Mouse (Mus musculus): ENCODE data around the gene Slc29a1. TPM values are rescaled to one million over a fixed set of nuclear protein-coding genes. Genes with fewer than 3 reads are reported as not detected.

The Slc29a1 gene
- polyA plus RNA-seq, 1 experiment, result 358 TPM

GRCm38 (mm10) chr17:45567162-45567601 lies 32.2 kb downstream of the Slc29a1 start:
- no peak overlapping the region for H3K4me3 ChIP-seq (ENCODE audit: control insufficient read depth, insufficient read depth, low read length)
- no peak for DNase-seq
- H3K27me3 ChIP-seq (ENCODE audit: control insufficient read depth, insufficient read depth, low read length), result no peaks in the 10 kb centered on the region
- TF ChIP-seq CTCF (IDR thresholded peaks at IDR 0.05; ENCODE audit: borderline replicate concordance, control insufficient read depth, extremely low read depth, insufficient read depth, low read length, poor library complexity) (no peak), POLR2A (IDR thresholded peaks at IDR 0.05; ENCODE audit: control insufficient read depth, extremely low read depth, insufficient read depth, low read length, poor library complexity) (no peak)
- 82% methylated on average over 4 of the region's 4 CpGs for WGBS
- H3K36me3 ChIP-seq (ENCODE audit: control insufficient read depth, insufficient read depth, low read length), result peaks cover 51% of the 10 kb centered on the region
- H3K4me1 ChIP-seq (replicated peaks; ENCODE audit: control insufficient read depth, insufficient read depth, low read length), result peaks cover 14% of the 10 kb centered on the region
- H3K27ac ChIP-seq (ENCODE audit: control insufficient read depth, insufficient read depth, low read length), result no peak overlapping the region

- DNase-seq, result no peak
- TF ChIP-seq POLR2A (IDR thresholded peaks at IDR 0.05; ENCODE audit: control insufficient read depth, extremely low read depth, insufficient read depth, low read length, poor library complexity) (no peak), CTCF (IDR thresholded peaks at IDR 0.05; ENCODE audit: borderline replicate concordance, control insufficient read depth, extremely low read depth, insufficient read depth, low read length, poor library complexity) (no peak)
- Histone ChIP-seq H3K36me3 (ENCODE audit: control insufficient read depth, insufficient read depth, low read length) (peaks cover 49% of the 10 kb centered on the region), H3K27ac (ENCODE audit: control insufficient read depth, insufficient read depth, low read length) (no peak overlapping the region), H3K4me3 (ENCODE audit: control insufficient read depth, insufficient read depth, low read length) (no peak overlapping the region), H3K4me1 (replicated peaks; ENCODE audit: control insufficient read depth, insufficient read depth, low read length) (peaks cover 14% of the 10 kb centered on the region), H3K27me3 (ENCODE audit: control insufficient read depth, insufficient read depth, low read length) (no peaks in the 10 kb centered on the region)
- 86% methylated on average over 18 of the region's 18 CpGs for WGBS
Measured at GRCm38 (mm10) chr17:45566360-45567161, 32.8 kb downstream of the Slc29a1 start.

GRCm38 (mm10) chr17:45566031-45566359 lies 33.4 kb downstream of the Slc29a1 start:
- Histone ChIP-seq H3K27ac (ENCODE audit: control insufficient read depth, insufficient read depth, low read length) (no peak overlapping the region), H3K4me3 (ENCODE audit: control insufficient read depth, insufficient read depth, low read length) (no peak overlapping the region), H3K4me1 (replicated peaks; ENCODE audit: control insufficient read depth, insufficient read depth, low read length) (peaks cover 14% of the 10 kb centered on the region), H3K36me3 (ENCODE audit: control insufficient read depth, insufficient read depth, low read length) (peaks cover 44% of the 10 kb centered on the region), H3K27me3 (ENCODE audit: control insufficient read depth, insufficient read depth, low read length) (no peaks in the 10 kb centered on the region)
- TF ChIP-seq CTCF (IDR thresholded peaks at IDR 0.05; ENCODE audit: borderline replicate concordance, control insufficient read depth, extremely low read depth, insufficient read depth, low read length, poor library complexity), result no peak
- TF ChIP-seq POLR2A (IDR thresholded peaks at IDR 0.05; ENCODE audit: control insufficient read depth, extremely low read depth, insufficient read depth, low read length, poor library complexity), result no peak
- no peak for DNase-seq
- WGBS, result 75% methylated on average over 1 of the region's 1 CpGs

GRCm38 (mm10) chr17:45565103-45565502 lies 34.3 kb downstream of the Slc29a1 start:
- no peak for DNase-seq
- H3K4me3 ChIP-seq (ENCODE audit: control insufficient read depth, insufficient read depth, low read length), result no peak overlapping the region
- H3K36me3 ChIP-seq (ENCODE audit: control insufficient read depth, insufficient read depth, low read length), result peaks cover 41% of the 10 kb centered on the region
- TF ChIP-seq CTCF (IDR thresholded peaks at IDR 0.05; ENCODE audit: borderline replicate concordance, control insufficient read depth, extremely low read depth, insufficient read depth, low read length, poor library complexity), result no peak
- TF ChIP-seq POLR2A (IDR thresholded peaks at IDR 0.05; ENCODE audit: control insufficient read depth, extremely low read depth, insufficient read depth, low read length, poor library complexity), result no peak
- no peaks in the 10 kb centered on the region for H3K27me3 ChIP-seq (ENCODE audit: control insufficient read depth, insufficient read depth, low read length)
- WGBS, result 96% methylated on average over 11 of the region's 11 CpGs
- peaks cover 14% of the 10 kb centered on the region for H3K4me1 ChIP-seq (replicated peaks; ENCODE audit: control insufficient read depth, insufficient read depth, low read length)
- H3K27ac ChIP-seq (ENCODE audit: control insufficient read depth, insufficient read depth, low read length), result no peak overlapping the region

GRCm38 (mm10) chr17:45564531-45565084 lies 34.8 kb downstream of the Slc29a1 start:
- TF ChIP-seq CTCF (IDR thresholded peaks at IDR 0.05; ENCODE audit: borderline replicate concordance, control insufficient read depth, extremely low read depth, insufficient read depth, low read length, poor library complexity) (no peak), POLR2A (IDR thresholded peaks at IDR 0.05; ENCODE audit: control insufficient read depth, extremely low read depth, insufficient read depth, low read length, poor library complexity) (no peak)
- Histone ChIP-seq H3K4me3 (ENCODE audit: control insufficient read depth, insufficient read depth, low read length) (peak overlapping the region; percentile 88), H3K27ac (ENCODE audit: control insufficient read depth, insufficient read depth, low read length) (no peak overlapping the region; the same call in 1 of the 2 replicates), H3K4me1 (replicated peaks; ENCODE audit: control insufficient read depth, insufficient read depth, low read length) (peaks cover 14% of the 10 kb centered on the region), H3K27me3 (ENCODE audit: control insufficient read depth, insufficient read depth, low read length) (no peaks in the 10 kb centered on the region), H3K36me3 (ENCODE audit: control insufficient read depth, insufficient read depth, low read length) (peaks cover 39% of the 10 kb centered on the region)
- DNase-seq, result no peak
- WGBS, result 17% methylated on average over 18 of the region's 18 CpGs

GRCm38 (mm10) chr17:45563655-45564530 lies 35.5 kb downstream of the Slc29a1 start, which contains the start of gene Slc35b2:
Gene Slc35b2, plus strand, starts transcription at chr17:45563874.
- Histone ChIP-seq H3K27me3 (ENCODE audit: control insufficient read depth, insufficient read depth, low read length) (no peaks in the 10 kb centered on the region), H3K4me3 (ENCODE audit: control insufficient read depth, insufficient read depth, low read length) (peak within 1 kb of the TSS; percentile 88), H3K27ac (ENCODE audit: control insufficient read depth, insufficient read depth, low read length) (peak within 1 kb of the TSS; percentile 16; the same call in 1 of the 2 replicates), H3K4me1 (replicated peaks; ENCODE audit: control insufficient read depth, insufficient read depth, low read length) (peaks cover 19% of the 10 kb centered on the region), H3K36me3 (ENCODE audit: control insufficient read depth, insufficient read depth, low read length) (peaks cover 35% of the 10 kb centered on the region)
- TF ChIP-seq POLR2A (IDR thresholded peaks at IDR 0.05; ENCODE audit: control insufficient read depth, extremely low read depth, insufficient read depth, low read length, poor library complexity) (peak; percentile 52; the same call in 1 of the 2 replicates), CTCF (IDR thresholded peaks at IDR 0.05; ENCODE audit: borderline replicate concordance, control insufficient read depth, extremely low read depth, insufficient read depth, low read length, poor library complexity) (peak; percentile 94)
- DNase-seq, result peak; percentile 91
- under 1% methylated on average over 57 of the region's 61 CpGs for WGBS
